Mouse (Mus musculus) lung, embryonic 14.5 days (tissue): ENCODE measurements around the gene Aktip. TPM values are rescaled to one million over a fixed set of nuclear protein-coding genes. Genes with fewer than 3 reads are reported as not detected.

Source experiments
- ATAC-seq: fragments of 200-750 bp; cut with Nextera tagmentation; 2 replicates; pipeline ENCODE4 v1.8.0; 2017; ENCODE audit warnings: mild to moderate bottlenecking, moderate TSS enrichment, moderate library complexity; ENCODE audit not compliant: insufficient read depth
- DNase-seq: peaks from one replicate; pipeline ENCODE4 v3.0.0-alpha.2; 2015
- H3K27ac ChIP-seq: fragments of 300-500 bp; sonication (generic); 2 replicates; pipeline ENCODE4 v1.5.1; 2014; ENCODE audit warnings: low read depth, mild to moderate bottlenecking, moderate library complexity
- H3K27me3 ChIP-seq: fragments of 300-500 bp; sonication (generic); 2 replicates; pipeline ENCODE4 v1.6.1; 2014; ENCODE audit warnings: low read length, control low read depth; ENCODE audit not compliant: insufficient read depth
- H3K36me3 ChIP-seq: fragments of 300-500 bp; sonication (generic); 2 replicates; pipeline ENCODE4 v1.6.1; 2014; ENCODE audit warnings: control low read depth; ENCODE audit not compliant: insufficient read depth
- H3K4me1 ChIP-seq: fragments of 300-500 bp; sonication (generic); 2 replicates; pipeline ENCODE4 v1.6.1; 2014; ENCODE audit warnings: antibody characterized with exemption, control low read depth; ENCODE audit not compliant: insufficient read depth
- H3K4me2 ChIP-seq: fragments of 300-500 bp; sonication (generic); 2 replicates; pipeline ENCODE4 v1.6.1; 2014; ENCODE audit warnings: mild to moderate bottlenecking
- H3K4me3 ChIP-seq: fragments of 300-500 bp; sonication (generic); 2 replicates; pipeline ENCODE4 v1.5.1; 2014; ENCODE audit warnings: low read depth, low read length
- H3K9ac ChIP-seq: fragments of 300-500 bp; sonication (generic); 2 replicates; pipeline ENCODE4 v1.6.1; 2014
- H3K9me3 ChIP-seq: fragments of 300-500 bp; sonication (generic); 2 replicates; pipeline ENCODE4 v1.6.1; 2016; ENCODE audit warnings: low read depth, low read length, control low read depth
- CTCF ChIP-seq: IDR thresholded peaks from 2 replicates; pipeline ENCODE4 v1.5.1; 2016; ENCODE audit warnings: antibody characterized with exemption, low read depth
- WGBS: fragments of 180-500 bp; shearing (Covaris S2); extraction: QIAGEN DNeasy Blood & Tissue Kit; methylation state at CpG from one replicate; pipeline ENCODE4 v1.1.7; 2014; 5-methylcytosine and 5-hydroxymethylcytosine counted together
- polyA plus RNA-seq: library from polyadenylated mRNA; unstranded; fragments of >200 nt; fragmentation: Nextera tagmentation; extraction: Ambion mirVana; gene quantifications from 2 replicates; pipeline ENCODE4 v1.2.1, GENCODE M21; 2014

Gene Aktip
- polyA plus RNA-seq, 1 experiment from 2014 or later = 60.8 TPM

DNA sequence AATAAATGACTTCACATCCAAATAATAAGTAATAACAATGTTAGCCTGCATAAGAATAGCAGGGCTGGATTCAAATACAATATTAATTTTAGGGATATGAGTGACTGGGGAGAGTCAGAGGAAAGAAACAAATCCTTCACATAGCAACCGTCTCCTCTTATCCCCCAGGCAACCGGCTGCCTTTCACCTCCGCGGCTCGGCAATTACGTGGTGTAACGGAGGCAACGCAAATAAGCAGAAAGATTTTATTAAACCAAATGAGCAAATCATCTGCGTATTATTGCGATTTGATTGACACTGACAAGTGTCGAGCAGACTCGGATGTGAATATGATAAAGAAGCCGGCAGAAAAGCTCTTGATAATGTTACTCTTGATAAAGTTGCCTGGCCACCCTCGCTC is 28.9 kb downstream of the Aktip start:
- no peak for ATAC-seq
- no peak overlapping the region for H3K9ac ChIP-seq
- no peaks in the 10 kb centered on the region for H3K36me3 ChIP-seq
- WGBS = 47% methylated on average over 14 of the region's 14 CpGs
- no peak for TF ChIP-seq CTCF
- H3K4me2 ChIP-seq = no peak overlapping the region
- H3K27me3 ChIP-seq = no peaks in the 10 kb centered on the region
- H3K4me1 ChIP-seq = peaks cover 4% of the 10 kb centered on the region; the same call in 1 of the 2 replicates
- H3K4me3 ChIP-seq = no peak overlapping the region
- no peaks in the 10 kb centered on the region for H3K9me3 ChIP-seq
- DNase-seq = no peak
- no peak overlapping the region for H3K27ac ChIP-seq

DNA sequence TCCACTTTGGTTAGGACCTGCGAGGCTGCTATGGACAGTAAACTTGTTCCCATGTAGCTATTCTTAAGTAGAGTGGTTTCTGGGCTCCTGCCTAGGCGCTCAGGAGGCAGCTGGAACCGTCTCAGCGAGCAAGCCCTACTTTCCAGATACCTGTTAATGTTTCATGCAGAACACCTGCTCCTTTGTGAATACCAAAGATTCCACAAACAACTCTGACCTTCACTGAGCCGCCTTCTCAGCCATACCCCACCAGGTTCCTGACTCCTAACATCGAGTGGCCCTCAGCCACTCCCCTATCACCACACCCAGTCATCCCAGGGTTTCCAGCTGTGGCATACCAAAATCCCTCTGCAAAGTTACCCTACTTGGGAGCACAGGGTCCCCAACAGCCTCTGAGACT is 29.6 kb downstream of the Aktip start:
- WGBS = 55% methylated on average over 6 of the region's 6 CpGs
- Histone ChIP-seq H3K36me3 (no peaks in the 10 kb centered on the region), H3K9ac (no peak overlapping the region), H3K27ac (no peak overlapping the region), H3K4me1 (peaks cover 4% of the 10 kb centered on the region; the same call in 1 of the 2 replicates), H3K27me3 (no peaks in the 10 kb centered on the region), H3K4me3 (no peak overlapping the region), H3K4me2 (no peak overlapping the region), H3K9me3 (peaks cover under 1% of the 10 kb centered on the region; the same call in 1 of the 2 replicates)
- no peak for TF ChIP-seq CTCF
- ATAC-seq (no peak), DNase-seq (peak; percentile 14)

DNA sequence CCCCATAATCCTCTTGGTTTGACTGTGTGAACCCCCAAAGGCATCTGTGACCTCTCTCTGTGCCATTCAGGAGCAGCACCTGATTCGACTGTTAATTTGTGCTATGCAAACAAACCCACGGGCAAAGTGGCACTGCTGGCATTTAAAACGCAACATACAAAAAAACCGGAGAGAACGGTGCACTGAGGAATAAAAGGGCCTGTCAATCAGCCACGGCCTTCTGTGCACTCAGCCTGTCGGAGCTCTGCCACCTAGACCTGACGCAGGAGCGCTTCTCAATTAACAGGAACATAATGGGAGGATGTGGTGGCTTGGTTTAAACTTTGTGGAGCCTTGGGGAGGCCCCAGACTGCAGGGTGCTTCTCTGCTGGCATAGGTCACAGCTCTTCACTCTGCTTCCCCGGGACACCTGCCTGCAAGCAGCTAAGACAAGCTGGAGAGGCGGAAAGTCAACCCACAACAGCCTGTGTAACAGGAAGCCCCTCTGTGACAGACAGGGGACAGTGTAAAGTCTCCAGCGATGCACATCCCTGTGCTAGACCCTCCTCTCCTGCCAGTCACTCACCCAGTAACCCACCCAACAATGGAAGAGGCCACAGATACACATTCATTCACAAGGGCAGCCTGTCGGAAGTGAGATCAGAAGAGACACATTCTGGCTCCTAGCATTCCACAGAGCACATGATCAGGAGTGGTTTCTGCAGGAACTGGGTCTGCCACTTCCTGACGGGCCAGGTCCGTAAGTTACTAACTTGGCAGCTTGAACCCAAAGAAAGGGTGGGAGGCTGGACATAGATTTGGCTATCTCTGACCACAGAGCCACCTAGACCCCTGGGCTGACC is 39.6 kb downstream of the Aktip start:
- 56% methylated on average over 15 of the region's 15 CpGs for WGBS
- H3K27ac ChIP-seq = no peak overlapping the region
- no peaks in the 10 kb centered on the region for H3K36me3 ChIP-seq

DNA sequence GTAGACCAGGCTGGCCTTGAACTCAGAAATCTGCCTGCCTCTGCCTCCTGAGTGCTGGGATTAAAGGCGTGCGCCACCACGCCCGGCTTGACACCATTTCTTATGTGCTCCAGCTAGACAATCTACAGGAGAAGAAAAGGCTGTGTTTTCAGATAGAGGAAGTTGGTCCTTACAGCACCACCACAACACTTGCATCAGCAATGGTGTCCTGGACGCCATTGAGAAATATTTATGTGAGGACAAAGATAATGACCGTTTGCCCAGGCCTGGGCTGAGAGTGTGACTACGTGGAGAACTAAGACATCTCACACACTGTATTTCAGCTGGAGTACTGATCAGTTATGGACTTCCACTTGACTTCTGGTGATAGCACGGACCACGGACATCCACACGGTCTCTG is 41.2 kb downstream of the Aktip start:
- no peak overlapping the region for H3K4me2 ChIP-seq
- H3K9me3 ChIP-seq = no peaks in the 10 kb centered on the region; the same call in 1 of the 2 replicates
- H3K27me3 ChIP-seq = no peaks in the 10 kb centered on the region
- DNase-seq (no peak), ATAC-seq (no peak)
- H3K27ac ChIP-seq = no peak overlapping the region
- no peak for TF ChIP-seq CTCF
- 86% methylated on average over 10 of the region's 10 CpGs for WGBS
- no peaks in the 10 kb centered on the region for H3K4me1 ChIP-seq
- no peaks in the 10 kb centered on the region for H3K36me3 ChIP-seq
- H3K9ac ChIP-seq = no peak overlapping the region
- no peak overlapping the region for H3K4me3 ChIP-seq

More for the DNA sequence above, 39.6 kb downstream of the Aktip start:
- peaks cover 4% of the 10 kb centered on the region; the same call in 1 of the 2 replicates for H3K9me3 ChIP-seq
- no peaks in the 10 kb centered on the region for H3K4me1 ChIP-seq
- ATAC-seq (no peak), DNase-seq (no peak)
- no peak for TF ChIP-seq CTCF
- no peak overlapping the region for H3K9ac ChIP-seq
- no peak overlapping the region for H3K4me2 ChIP-seq
- no peak overlapping the region for H3K4me3 ChIP-seq
- no peaks in the 10 kb centered on the region for H3K27me3 ChIP-seq

DNA sequence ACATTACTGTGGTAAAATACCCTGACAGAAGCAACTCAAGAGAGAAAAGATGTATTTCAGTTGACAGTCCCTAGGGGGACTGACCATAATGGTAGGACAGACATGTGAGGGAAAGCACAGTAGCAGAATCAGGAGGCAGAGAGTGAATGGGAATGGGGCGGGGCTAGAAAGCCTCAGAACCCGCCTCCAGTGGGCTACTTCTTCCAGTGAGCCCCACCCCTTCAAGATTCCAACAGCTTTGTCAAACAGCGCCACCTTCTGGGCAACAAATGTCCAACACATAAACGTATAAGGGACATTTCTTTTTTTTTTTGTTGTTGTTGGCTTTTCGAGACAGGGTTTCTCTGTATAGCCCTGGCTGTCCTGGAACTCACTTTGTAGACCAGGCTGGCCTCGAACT is 45.2 kb downstream of the Aktip start:
- peak; percentile 60 for DNase-seq
- Histone ChIP-seq H3K4me3 (no peak overlapping the region), H3K4me2 (no peak overlapping the region), H3K9ac (no peak overlapping the region), H3K36me3 (no peaks in the 10 kb centered on the region), H3K4me1 (no peaks in the 10 kb centered on the region), H3K27me3 (no peaks in the 10 kb centered on the region), H3K9me3 (no peaks in the 10 kb centered on the region; the same call in 1 of the 2 replicates), H3K27ac (no peak overlapping the region)
- peak; percentile 53 for TF ChIP-seq CTCF
- no peak for ATAC-seq
- 45% methylated on average over 6 of the region's 6 CpGs for WGBS

DNA sequence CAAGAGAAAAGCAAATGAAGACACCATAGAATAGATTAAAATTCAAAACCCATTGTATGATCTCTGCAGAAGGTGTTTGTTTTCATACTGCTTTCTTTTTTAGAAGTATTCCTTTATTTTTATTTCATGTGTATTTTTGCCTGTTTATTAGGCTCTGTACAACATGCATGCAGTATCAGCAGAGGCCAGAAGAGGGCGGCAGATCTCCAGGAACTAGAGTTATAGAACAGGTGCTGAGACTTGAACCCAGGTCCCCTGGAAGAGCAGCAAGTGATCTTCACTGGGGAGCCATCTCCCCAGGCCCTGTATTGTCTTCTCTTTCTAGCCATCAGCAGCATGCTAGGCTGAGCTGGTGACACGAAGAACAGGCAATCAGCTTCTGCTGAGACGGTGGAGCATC is 45.9 kb downstream of the Aktip start:
- 74% methylated on average over 3 of the region's 3 CpGs for WGBS
- Histone ChIP-seq H3K36me3 (no peaks in the 10 kb centered on the region), H3K27me3 (no peaks in the 10 kb centered on the region), H3K9ac (no peak overlapping the region), H3K4me2 (no peak overlapping the region), H3K4me3 (no peak overlapping the region), H3K9me3 (no peaks in the 10 kb centered on the region; the same call in 1 of the 2 replicates), H3K4me1 (no peaks in the 10 kb centered on the region), H3K27ac (no peak overlapping the region)
- DNase-seq (no peak), ATAC-seq (no peak)
- peak; percentile 43; the same call in 1 of the 2 replicates for TF ChIP-seq CTCF

DNA sequence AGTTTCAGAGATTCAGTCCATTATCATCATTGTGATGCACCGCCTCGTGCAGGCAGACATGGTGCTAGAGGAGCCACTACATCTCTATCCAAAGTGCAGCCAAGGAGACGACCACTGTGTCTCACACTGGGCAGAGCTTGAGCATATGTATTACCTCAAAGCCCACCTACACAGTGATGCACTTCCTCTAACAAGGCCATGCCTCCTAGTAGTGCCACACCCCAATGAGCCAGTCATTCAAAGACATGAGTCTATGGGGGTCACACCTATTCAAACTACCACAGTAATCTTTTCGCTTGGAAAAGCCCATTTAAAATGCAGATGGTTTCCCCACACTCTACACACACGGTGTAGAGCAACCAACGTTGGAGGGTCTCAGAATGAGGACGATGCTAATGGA is 48.2 kb downstream of the Aktip start:
- Histone ChIP-seq H3K4me3 (no peak overlapping the region), H3K9me3 (no peaks in the 10 kb centered on the region; the same call in 1 of the 2 replicates), H3K4me1 (no peaks in the 10 kb centered on the region), H3K27me3 (no peaks in the 10 kb centered on the region), H3K27ac (no peak overlapping the region), H3K36me3 (no peaks in the 10 kb centered on the region), H3K4me2 (no peak overlapping the region), H3K9ac (no peak overlapping the region)
- WGBS = 84% methylated on average over 7 of the region's 7 CpGs
- ATAC-seq = no peak
- DNase-seq = no peak
- no peak for TF ChIP-seq CTCF
